Comparison of ENCODE assay signal across 8 mouse cellular contexts in the genomic region with DNA sequence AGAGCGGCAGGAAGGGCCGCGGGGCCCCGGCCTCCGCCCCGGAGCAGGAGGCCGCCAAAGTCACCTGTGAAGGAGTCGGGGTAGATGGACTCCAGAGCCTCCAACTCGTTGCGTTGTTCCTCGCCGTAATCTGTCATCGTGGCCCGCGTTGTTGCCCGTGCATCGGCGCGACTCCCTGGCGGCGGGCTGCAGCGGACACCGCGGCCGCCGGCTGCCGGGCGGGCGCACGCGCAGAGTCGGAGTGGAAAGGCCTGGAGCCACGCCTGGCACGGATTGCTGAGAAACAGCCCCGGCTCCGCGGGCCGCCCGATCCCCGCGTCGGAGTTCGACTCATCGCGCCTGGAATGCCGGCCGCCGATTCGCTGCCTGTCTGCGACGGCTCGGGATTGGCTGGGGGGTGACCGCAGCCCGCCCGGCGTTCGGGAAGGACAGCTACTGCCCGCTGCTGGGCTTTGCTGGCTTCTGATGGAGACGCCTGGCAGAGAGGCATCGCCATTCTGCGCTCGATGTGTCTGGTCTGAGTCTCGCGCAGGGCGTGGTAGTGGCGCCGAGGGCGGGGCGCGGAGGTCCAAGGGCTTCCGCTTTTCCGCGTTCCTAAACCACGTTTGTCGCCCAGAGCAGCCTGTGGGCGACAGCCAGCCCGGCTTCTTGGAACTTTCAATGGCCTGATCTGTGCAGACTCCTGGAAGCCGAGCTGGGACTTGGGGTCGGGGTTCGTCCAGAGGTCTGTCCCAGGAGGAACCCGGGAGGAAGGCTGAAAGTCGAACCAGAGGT. TPM values are rescaled to one million over a fixed set of nuclear protein-coding genes. Genes with fewer than 3 reads are reported as not detected.
DNase-seq lines count a peak whose midpoint lies in the region; ATAC-seq lines count a peak whose summit lies in the region.

TSS of gene Rwdd1 (minus strand) at position 323 of the 774 bp plus-strand sequence.

- no peaks in the 10 kb centered on the region for H3K9me3 ChIP-seq in heart, embryonic 13.5 days
- no peaks in the 10 kb centered on the region for H3K9me3 ChIP-seq in liver, embryonic 12.5 days (replicated peaks)
- no peaks in the 10 kb centered on the region for H3K9me3 ChIP-seq in stomach, embryonic 15.5 days

- peak within 1 kb of the TSS; percentile 86 for H3K9ac ChIP-seq in heart, embryonic 13.5 days
- H3K9ac ChIP-seq in liver, embryonic 12.5 days: peak within 1 kb of the TSS; percentile 78
- H3K9ac ChIP-seq in stomach, embryonic 15.5 days: peak within 1 kb of the TSS; percentile 82

- H3K27ac ChIP-seq in brown adipose tissue, adult 24 weeks (replicated peaks; ENCODE audit: low read depth, low read length): peak within 1 kb of the TSS; percentile 84
- H3K27ac ChIP-seq in heart, embryonic 13.5 days (replicated peaks): peak within 1 kb of the TSS; percentile 97
- peak within 1 kb of the TSS; percentile 94 for H3K27ac ChIP-seq in liver, embryonic 12.5 days
- H3K27ac ChIP-seq in stomach, embryonic 15.5 days: peak within 1 kb of the TSS; percentile 96

- peaks cover 7% of the 10 kb centered on the region; the same call in 1 of the 2 replicates for H3K36me3 ChIP-seq in heart, embryonic 13.5 days
- 0 out of 2 replicates have a peak, but pooled peaks cover 3% of the 10 kb centered on the region for H3K36me3 ChIP-seq in liver, embryonic 12.5 days
- H3K36me3 ChIP-seq in stomach, embryonic 15.5 days: no peaks in the 10 kb centered on the region

- WGBS in heart, embryonic 13.5 days: under 1% methylated on average over 82 of the region's 82 CpGs
- under 1% methylated on average over 82 of the region's 82 CpGs for WGBS in liver, embryonic 12.5 days (ENCODE audit: insufficient replicate concordance)
- WGBS in stomach, embryonic 15.5 days: under 1% methylated on average over 81 of the region's 82 CpGs

- DNase-seq in CD4-positive, CD25-positive, alpha-beta regulatory T cell, adult 2 months (ENCODE audit: low read depth, low spot score): peak; percentile 97
- DNase-seq in fat pad, adult 2 months (ENCODE audit: extremely low read depth, low read depth, low spot score): peak; percentile 65
- peak; percentile 98 for DNase-seq in kidney, postnatal 10 days
- DNase-seq in natural killer cell, adult 2 months (ENCODE audit: low spot score in 2 of 2): peak; percentile 96 to 97

- H3K4me1 ChIP-seq in brown adipose tissue, adult 24 weeks (ENCODE audit: control insufficient read depth, insufficient read depth, insufficient read length, low read length): peaks cover 8% of the 10 kb centered on the region
- peaks cover 23% of the 10 kb centered on the region for H3K4me1 ChIP-seq in heart, embryonic 13.5 days
- H3K4me1 ChIP-seq in liver, embryonic 12.5 days: peaks cover 50% of the 10 kb centered on the region
- peaks cover 4% of the 10 kb centered on the region for H3K4me1 ChIP-seq in stomach, embryonic 15.5 days

- H3K4me3 ChIP-seq in brown adipose tissue, adult 24 weeks (ENCODE audit: insufficient read depth, low read depth, low read length): peak within 1 kb of the TSS; percentile 95
- H3K4me3 ChIP-seq in heart, embryonic 13.5 days: peak within 1 kb of the TSS; percentile 62
- peak within 1 kb of the TSS; percentile 81 for H3K4me3 ChIP-seq in liver, embryonic 12.5 days
- H3K4me3 ChIP-seq in stomach, embryonic 15.5 days (replicated peaks): peak within 1 kb of the TSS; percentile 85

- no peaks in the 10 kb centered on the region for H3K27me3 ChIP-seq in heart, embryonic 13.5 days (replicated peaks)
- no peaks in the 10 kb centered on the region for H3K27me3 ChIP-seq in liver, embryonic 12.5 days (replicated peaks)
- H3K27me3 ChIP-seq in stomach, embryonic 15.5 days (replicated peaks): no peaks in the 10 kb centered on the region

- H3K4me2 ChIP-seq in heart, embryonic 13.5 days: peak within 1 kb of the TSS; percentile 82
- peak within 1 kb of the TSS; percentile 87 for H3K4me2 ChIP-seq in liver, embryonic 12.5 days
- H3K4me2 ChIP-seq in stomach, embryonic 15.5 days: peak within 1 kb of the TSS; percentile 69

- peak; percentile 100 for ATAC-seq in heart, embryonic 13.5 days (ENCODE audit: extremely low read depth, insufficient number of reproducible peaks, low FRiP score, low TSS enrichment)
- ATAC-seq in liver, embryonic 12.5 days: peak; percentile 99
- peak; percentile 100 for ATAC-seq in stomach, embryonic 15.5 days (ENCODE audit: insufficient read depth, low FRiP score, low read depth)

RNA-seq across cellular contexts. Expression of gene Rwdd1, which starts in this region (rescaled TPM):
- polyA plus RNA-seq in brown adipose tissue, adult 24 weeks (2012; ENCODE audit: insufficient read depth, insufficient read length, missing spikeins): 75.5 and 93.2 TPM in 2 replicates
- polyA plus RNA-seq in heart, embryonic 13.5 days (2015; fragmentation: Nextera tagmentation; extraction: Ambion mirVana): 95.4 and 95.6 TPM in 2 replicates
- 79.2 and 80.7 TPM in 2 replicates for polyA plus RNA-seq in liver, embryonic 12.5 days (2016; fragmentation: Nextera tagmentation; extraction: Ambion mirVana)
- 111 and 112 TPM in 2 replicates for polyA plus RNA-seq in stomach, embryonic 15.5 days (2015; fragmentation: Nextera tagmentation; extraction: Ambion mirVana)

Comparison
In these comparisons a context has a peak if more than half of its experiments do, and no peak if none do; other contexts are left out.
1. Peak in every context shown above with its lines: DNase-seq, ATAC-seq, H3K4me3 ChIP-seq and H3K27ac ChIP-seq.